Mouse (Mus musculus) spleen, adult 2 months (tissue): ENCODE results near the gene Cep97. TPM values are rescaled to one million over a fixed set of nuclear protein-coding genes. Genes with fewer than 3 reads are reported as not detected.
A peak's percentile ranks its signal among the peaks of the same experiment; 100 is the strongest.

Experiments used
- DNase-seq, 2 experiments: peaks; one replicate each; pipeline versions ENCODE4 v3.0.0 to v3.0.0-alpha.2; 2012 to 2021; ENCODE audit warnings: low spot score in 2 of 2, low read depth in 1 of 2
- H3K27ac ChIP-seq: fragments of 200-500 bp; 2 replicates; pipeline ENCODE4 v1.5.1; 2012; ENCODE audit warnings: low read length, inconsistent platforms; ENCODE audit not compliant: insufficient read depth
- H3K27me3 ChIP-seq: fragments of 200-500 bp; 2 replicates; pipeline ENCODE4 v1.6.1; 2012; ENCODE audit warnings: mild to moderate bottlenecking, moderate library complexity, low read length, inconsistent platforms; ENCODE audit not compliant: control insufficient read depth, insufficient read depth
- H3K36me3 ChIP-seq: fragments of 200-500 bp; 2 replicates; pipeline ENCODE4 v1.6.1; 2012; ENCODE audit warnings: mild to moderate bottlenecking, low read length, inconsistent platforms; ENCODE audit not compliant: control insufficient read depth, insufficient read depth
- H3K4me1 ChIP-seq: fragments of 200-500 bp; 2 replicates; pipeline ENCODE4 v1.6.1; 2011; ENCODE audit warnings: inconsistent platforms; ENCODE audit not compliant: control insufficient read depth, insufficient read depth, insufficient read length
- H3K4me3 ChIP-seq: fragments of 200-500 bp; 2 replicates; pipeline ENCODE4 v1.5.1; 2011; ENCODE audit warnings: mild to moderate bottlenecking, inconsistent platforms; ENCODE audit not compliant: insufficient read depth, insufficient read length; ENCODE audit errors: extremely low read depth
- CTCF ChIP-seq: fragments of 200-500 bp; IDR thresholded peaks from 2 replicates; pipeline ENCODE4 v1.5.1; 2011; ENCODE audit warnings: mild to moderate bottlenecking, inconsistent platforms; ENCODE audit not compliant: insufficient read depth, insufficient read length, insufficient replicate concordance; ENCODE audit errors: extremely low read depth
- POLR2A ChIP-seq: fragments of 200-500 bp; IDR thresholded peaks from 2 replicates; pipeline ENCODE4 v1.6.1; 2011; ENCODE audit warnings: low read depth, low read length, inconsistent platforms
- WGBS: fragments of 180-500 bp; shearing (Covaris S2); methylation state at CpG from one replicate; pipeline ENCODE4 v1.1.7; 2018; 5-methylcytosine and 5-hydroxymethylcytosine counted together
- polyA plus RNA-seq: library from polyadenylated mRNA; depleted of rRNA; stranded (reverse); fragments of >200 nt; gene quantifications from 2 replicates; pipeline ENCODE4 v1.2.3, GENCODE M21; 2012; rRNA removed

Gene Cep97
- polyA plus RNA-seq, result 1.7 TPM in 2 replicates

- peak within 1 kb of the TSS; percentile 51 for H3K27ac ChIP-seq
- H3K4me3 ChIP-seq, result peak within 1 kb of the TSS; percentile 77
- DNase-seq, result peak; percentile 83 to 90
- H3K4me1 ChIP-seq, result no peaks in the 10 kb centered on the region
- TF ChIP-seq POLR2A (peak; percentile 44), CTCF (no peak)
- H3K36me3 ChIP-seq, result no peaks in the 10 kb centered on the region
- WGBS, result under 1% methylated on average over 24 of the region's 24 CpGs
- H3K27me3 ChIP-seq, result no peaks in the 10 kb centered on the region
These were observed at the start of gene Cep97 for GRCm38 (mm10) chr16:55934453-55935037. Cep97 (minus strand) TSS chr16:55934855.

- Histone ChIP-seq H3K27me3 (no peaks in the 10 kb centered on the region), H3K36me3 (peaks cover 16% of the 10 kb centered on the region), H3K4me3 (peak overlapping the region; percentile 90), H3K4me1 (peaks cover 7% of the 10 kb centered on the region; the same call in 1 of the 2 replicates), H3K27ac (peak overlapping the region; percentile 35; the same call in 1 of the 2 replicates)
- no peak for DNase-seq
- TF ChIP-seq CTCF (no peak), POLR2A (no peak)
- WGBS, result 2% methylated on average over 14 of the region's 14 CpGs
These were observed 40.2 kb upstream of the Cep97 start for GRCm38 (mm10) chr16:55974903-55975285.

- H3K4me3 ChIP-seq, result peak overlapping the region; percentile 90
- peaks cover 7% of the 10 kb centered on the region; the same call in 1 of the 2 replicates for H3K4me1 ChIP-seq
- DNase-seq, result peak; percentile 72 to 90
- TF ChIP-seq CTCF, result no peak
- TF ChIP-seq POLR2A, result peak; percentile 32
- WGBS, result under 1% methylated on average over 54 of the region's 55 CpGs
- H3K36me3 ChIP-seq, result peaks cover 17% of the 10 kb centered on the region
- H3K27ac ChIP-seq, result peak overlapping the region; percentile 95
- no peaks in the 10 kb centered on the region for H3K27me3 ChIP-seq
These were observed 39.7 kb upstream of the Cep97 start for GRCm38 (mm10) chr16:55974256-55974902.

- H3K27ac ChIP-seq, result peak within 1 kb of the TSS; percentile 95
- DNase-seq, result peak; percentile 98 to 99
- no peaks in the 10 kb centered on the region for H3K27me3 ChIP-seq
- under 1% methylated on average over 82 of the region's 86 CpGs for WGBS
- H3K4me3 ChIP-seq, result peak within 1 kb of the TSS; percentile 90
- H3K36me3 ChIP-seq, result peaks cover 19% of the 10 kb centered on the region
- TF ChIP-seq POLR2A (peak; percentile 68), CTCF (no peak)
- peaks cover 7% of the 10 kb centered on the region; the same call in 1 of the 2 replicates for H3K4me1 ChIP-seq
These were observed 39.0 kb upstream of the Cep97 start, which contains the start of gene Zbtb11 for GRCm38 (mm10) chr16:55973431-55974255. Zbtb11 (plus strand) TSS chr16:55973883.

GRCm38 (mm10) chr16:55972626-55973201, 38.1 kb upstream of the Cep97 start:
- Histone ChIP-seq H3K4me1 (peaks cover 7% of the 10 kb centered on the region; the same call in 1 of the 2 replicates), H3K36me3 (peaks cover 19% of the 10 kb centered on the region), H3K4me3 (peak overlapping the region; percentile 62; the same call in 1 of the 2 replicates), H3K27me3 (no peaks in the 10 kb centered on the region), H3K27ac (peak overlapping the region; percentile 70; the same call in 1 of the 2 replicates)
- DNase-seq, result no peak
- TF ChIP-seq CTCF (no peak), POLR2A (no peak)
- 51% methylated on average over 10 of the region's 10 CpGs for WGBS
